Mouse (Mus musculus) forebrain, embryonic 13.5 days (tissue): Measurements from ENCODE around the gene Oma1. TPM values are rescaled to one million over a fixed set of nuclear protein-coding genes. Genes with fewer than 3 reads are reported as not detected.

ENCODE experiments used
- ATAC-seq: fragments of 200-750 bp; cut with Nextera tagmentation; 2 replicates; pipeline ENCODE4 v1.8.0; 2017
- H3K27ac ChIP-seq: fragments of 300-500 bp; sonication (generic); 2 replicates; pipeline ENCODE4 v1.5.1; 2015; ENCODE audit warnings: inconsistent platforms, mild to moderate bottlenecking, moderate library complexity
- H3K27me3 ChIP-seq: fragments of 300-500 bp; sonication (generic); 2 replicates; pipeline ENCODE4 v1.6.1; 2015; ENCODE audit warnings: mild to moderate bottlenecking, inconsistent platforms
- H3K36me3 ChIP-seq: fragments of 300-500 bp; sonication (generic); 2 replicates; pipeline ENCODE4 v1.6.1; 2015; ENCODE audit warnings: mild to moderate bottlenecking, inconsistent platforms; ENCODE audit not compliant: poor library complexity, severe bottlenecking
- H3K4me1 ChIP-seq: fragments of 300-500 bp; sonication (generic); 2 replicates; pipeline ENCODE4 v1.6.1; 2015; ENCODE audit warnings: inconsistent platforms
- H3K4me2 ChIP-seq: fragments of 300-500 bp; sonication (generic); 2 replicates; pipeline ENCODE4 v1.6.1; 2015; ENCODE audit warnings: inconsistent platforms, mild to moderate bottlenecking, moderate library complexity
- H3K4me3 ChIP-seq: fragments of 300-500 bp; sonication (generic); 2 replicates; pipeline ENCODE4 v1.5.1; 2015; ENCODE audit warnings: mild to moderate bottlenecking, inconsistent platforms
- H3K9ac ChIP-seq: fragments of 300-500 bp; sonication (generic); 2 replicates; pipeline ENCODE4 v1.6.1; 2015; ENCODE audit warnings: mild to moderate bottlenecking, inconsistent platforms
- H3K9me3 ChIP-seq: fragments of 300-500 bp; sonication (generic); replicated peaks from 2 replicates; pipeline ENCODE4 v1.6.1; 2016; ENCODE audit warnings: inconsistent platforms
- WGBS: fragments of 180-500 bp; shearing (Covaris S2); methylation state at CpG from one replicate; pipeline ENCODE4 v1.1.7; 2015; 5-methylcytosine and 5-hydroxymethylcytosine counted together
- polyA plus RNA-seq: library from polyadenylated mRNA; unstranded; fragments of >200 nt; fragmentation: Nextera tagmentation; extraction: Ambion mirVana; gene quantifications from 2 replicates; pipeline ENCODE4 v1.2.1, GENCODE M21; 2015

Oma1 gene
- polyA plus RNA-seq, 1 experiment from 2014 or later: 10.9 TPM

- no peaks in the 10 kb centered on the region for H3K4me1 ChIP-seq
- no peak for ATAC-seq
- no peak overlapping the region for H3K9ac ChIP-seq
- H3K9me3 ChIP-seq: no peaks in the 10 kb centered on the region
- H3K27me3 ChIP-seq: no peaks in the 10 kb centered on the region
- H3K27ac ChIP-seq: no peak overlapping the region
- no peak overlapping the region for H3K4me2 ChIP-seq
- no peaks in the 10 kb centered on the region for H3K36me3 ChIP-seq
- H3K4me3 ChIP-seq: no peak overlapping the region
- WGBS: 6% methylated on average over 4 of the region's 4 CpGs
Observed at GRCm38 (mm10) chr4:103410217-103410799, 96.7 kb downstream of the Oma1 start.

Other genes starting within 250 kb of the Oma1 start
- gene Mier1, start 199.4 kb upstream of the Oma1 start, polyA plus RNA-seq: 37.4 and 39.7 TPM in 2 replicates
- gene Wdr78, start 199.3 kb upstream of the Oma1 start, polyA plus RNA-seq: 4.7 TPM in 2 replicates
- 4.5 and 5.2 TPM in 2 replicates for gene Slc35d1, start 98.6 kb upstream of the Oma1 start, polyA plus RNA-seq
- not detected in 2 replicates for gene 4921539E11Rik, start 22.9 kb upstream of the Oma1 start, polyA plus RNA-seq